Mouse (Mus musculus): ENCODE results near the gene Naa25. TPM values are rescaled to one million over a fixed set of nuclear protein-coding genes. Genes with fewer than 3 reads are reported as not detected.

Naa25 gene
- polyA plus RNA-seq, 1 experiment from 2014 or later: 53.4 TPM

DNA sequence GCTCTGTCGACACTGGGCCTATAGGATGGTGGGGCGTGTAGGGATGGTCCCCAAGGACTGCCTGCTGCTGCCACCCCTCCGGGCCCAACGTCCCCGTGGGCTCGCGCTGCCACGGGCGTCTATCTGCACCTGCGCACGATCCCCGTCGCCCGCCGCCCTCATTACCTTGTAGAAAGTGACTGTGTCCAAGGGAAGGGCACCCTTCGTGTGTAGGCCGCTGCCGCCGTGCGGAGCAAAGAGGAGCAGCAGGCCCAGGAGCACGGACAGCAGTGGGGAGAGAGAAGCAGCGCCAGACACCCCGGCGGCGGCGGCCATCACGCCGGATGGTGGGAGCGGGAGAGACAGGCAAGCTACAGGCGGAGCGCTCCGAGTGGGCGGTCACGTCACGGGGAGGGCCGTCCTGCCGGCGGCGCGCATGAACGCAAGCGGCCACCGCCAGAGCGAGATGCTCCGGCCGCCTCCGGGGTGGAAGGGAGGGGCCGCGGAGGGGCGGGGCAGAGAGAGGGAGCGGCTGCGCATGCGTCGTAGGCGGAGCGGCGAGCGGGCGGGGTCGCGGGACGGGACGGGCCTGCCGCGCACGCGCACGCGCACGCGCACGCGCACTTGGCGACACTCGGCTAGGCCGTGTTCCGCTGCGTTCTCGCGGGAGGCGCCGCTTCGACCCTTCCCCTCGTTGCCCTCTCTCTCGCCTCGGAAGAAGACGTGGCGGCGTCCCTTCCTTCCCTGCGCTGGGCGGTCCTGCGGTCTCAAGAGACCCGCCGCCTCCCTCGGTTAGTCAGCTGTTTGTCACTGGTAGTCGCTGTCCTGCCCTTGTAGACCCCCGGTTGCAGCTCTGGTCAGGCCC, 54.5 kb downstream of the Naa25 start, which contains the start of gene Erp29:
Gene Erp29 (minus strand): TSS at position 481 of the 844 bp plus-strand sequence.
- H3K36me3 ChIP-seq (ENCODE audit: control insufficient read depth, insufficient read depth, low read length): peaks cover 3% of the 10 kb centered on the region; the same call in 1 of the 2 replicates
- H3K9me3 ChIP-seq (ENCODE audit: control insufficient read depth, low read length): no peaks in the 10 kb centered on the region
- WGBS: under 1% methylated on average over 94 of the region's 97 CpGs
- peak within 1 kb of the TSS; percentile 62 for H3K4me3 ChIP-seq (ENCODE audit: low read depth, low read length)
- peak within 1 kb of the TSS; percentile 88 for H3K9ac ChIP-seq (ENCODE audit: low read length)
- DNase-seq (ENCODE audit: low spot score): peak; percentile 99
- H3K27me3 ChIP-seq (ENCODE audit: control insufficient read depth, insufficient read depth, low read length): no peaks in the 10 kb centered on the region
- peak; percentile 90 for ATAC-seq (replicated peaks; ENCODE audit: low FRiP score)
- peak within 1 kb of the TSS; percentile 87 for H3K4me2 ChIP-seq (ENCODE audit: low read depth, low read length, severe bottlenecking)
- peaks cover 4% of the 10 kb centered on the region; the same call in 1 of the 2 replicates for H3K4me1 ChIP-seq (replicated peaks; ENCODE audit: control insufficient read depth, insufficient read depth, low read length)
- H3K27ac ChIP-seq (ENCODE audit: low read depth, low read length): peak within 1 kb of the TSS; percentile 84

DNA sequence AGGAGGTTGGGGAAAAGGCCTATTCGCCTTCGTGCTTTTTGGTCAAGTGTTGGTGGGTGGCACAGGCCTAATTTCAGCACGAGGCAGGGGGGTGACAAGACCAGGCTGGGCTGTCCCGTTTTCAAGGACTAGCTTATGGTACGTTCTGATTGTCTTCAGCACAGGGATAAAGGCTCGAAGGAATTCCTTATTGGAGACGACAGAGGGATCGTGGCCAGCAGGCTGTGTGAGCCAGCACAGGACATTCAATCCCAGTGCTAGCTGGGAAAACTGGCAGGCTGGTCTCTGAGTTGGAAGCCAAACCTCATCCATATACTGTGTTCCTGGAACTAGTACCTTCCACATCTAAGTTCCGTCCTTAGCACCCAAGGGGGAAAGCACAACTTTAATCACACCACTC, 55.2 kb downstream of the Naa25 start:
- Histone ChIP-seq H3K36me3 (ENCODE audit: control insufficient read depth, insufficient read depth, low read length) (peaks cover 3% of the 10 kb centered on the region; the same call in 1 of the 2 replicates), H3K9me3 (ENCODE audit: control insufficient read depth, low read length) (no peaks in the 10 kb centered on the region)
- 7% methylated on average over 9 of the region's 9 CpGs for WGBS

DNA sequence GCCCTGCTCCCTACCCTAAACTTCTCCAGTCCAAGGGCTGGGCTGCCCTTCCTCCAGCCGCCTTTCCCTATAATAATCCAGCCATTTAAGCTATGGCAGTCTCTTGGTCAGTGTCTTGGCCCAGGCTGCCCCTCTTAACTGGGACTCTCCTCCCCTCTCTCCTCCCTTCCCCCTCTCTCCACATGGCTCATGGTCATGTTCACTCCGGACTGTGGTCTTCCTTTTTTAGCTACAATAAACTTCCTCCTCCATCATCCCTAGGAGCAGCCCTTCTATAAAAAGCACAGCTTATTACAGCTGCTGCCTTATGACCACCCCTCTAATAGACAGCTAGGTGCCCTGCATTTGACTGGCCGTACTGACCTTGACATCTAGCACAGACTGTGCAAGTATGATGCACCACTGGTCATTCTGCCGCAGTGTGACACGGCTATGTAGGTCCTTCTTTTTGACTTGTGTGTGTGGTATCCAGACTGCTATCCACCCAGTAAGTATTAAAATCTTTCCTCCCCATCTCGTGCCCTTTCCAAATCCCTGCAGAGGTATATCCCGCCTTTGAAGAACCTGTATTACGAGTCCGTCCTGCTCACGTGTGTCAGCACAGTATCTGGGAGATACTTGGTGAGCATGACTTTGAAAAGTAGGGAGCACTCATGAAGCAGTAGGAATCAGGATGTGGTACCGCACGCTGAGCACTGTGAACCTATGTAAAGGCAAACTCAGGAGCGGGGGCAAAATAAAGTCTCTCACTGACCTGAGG, 56.2 kb downstream of the Naa25 start:
- Histone ChIP-seq H3K9me3 (ENCODE audit: control insufficient read depth, low read length) (no peaks in the 10 kb centered on the region), H3K4me3 (ENCODE audit: low read depth, low read length) (no peak overlapping the region), H3K27ac (ENCODE audit: low read depth, low read length) (no peak overlapping the region), H3K36me3 (ENCODE audit: control insufficient read depth, insufficient read depth, low read length) (no peaks in the 10 kb centered on the region), H3K4me2 (ENCODE audit: low read depth, low read length, severe bottlenecking) (no peak overlapping the region), H3K27me3 (ENCODE audit: control insufficient read depth, insufficient read depth, low read length) (no peaks in the 10 kb centered on the region), H3K4me1 (replicated peaks; ENCODE audit: control insufficient read depth, insufficient read depth, low read length) (peaks cover 4% of the 10 kb centered on the region; the same call in 1 of the 2 replicates), H3K9ac (ENCODE audit: low read length) (no peak overlapping the region; the same call in 1 of the 2 replicates)
- no peak for ATAC-seq (replicated peaks; ENCODE audit: low FRiP score)
- no peak for DNase-seq (ENCODE audit: low spot score)
- WGBS: 93% methylated on average over 13 of the region's 13 CpGs

More for the DNA sequence above, 55.2 kb downstream of the Naa25 start:
- H3K9ac ChIP-seq (ENCODE audit: low read length): peak overlapping the region; percentile 88
- H3K4me1 ChIP-seq (replicated peaks; ENCODE audit: control insufficient read depth, insufficient read depth, low read length): peaks cover 4% of the 10 kb centered on the region; the same call in 1 of the 2 replicates
- H3K27me3 ChIP-seq (ENCODE audit: control insufficient read depth, insufficient read depth, low read length): no peaks in the 10 kb centered on the region
- DNase-seq (ENCODE audit: low spot score): no peak
- peak overlapping the region; percentile 87 for H3K4me2 ChIP-seq (ENCODE audit: low read depth, low read length, severe bottlenecking)
- ATAC-seq (replicated peaks; ENCODE audit: low FRiP score): no peak
- peak overlapping the region; percentile 84 for H3K27ac ChIP-seq (ENCODE audit: low read depth, low read length)
- peak overlapping the region; percentile 62 for H3K4me3 ChIP-seq (ENCODE audit: low read depth, low read length)

DNA sequence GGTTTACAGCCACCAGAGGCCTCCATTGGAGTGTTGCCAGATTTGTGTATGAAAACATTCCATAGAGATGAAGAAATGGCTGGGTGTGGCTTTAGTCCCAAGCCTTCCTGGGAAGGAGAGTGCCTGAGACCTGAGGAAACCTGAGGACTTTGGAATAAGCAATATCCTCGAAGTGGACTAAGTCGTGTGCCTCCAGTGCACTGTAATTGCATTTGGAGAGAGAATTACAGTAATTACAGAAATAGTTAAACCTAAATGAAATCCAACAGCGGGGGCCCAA, 56.7 kb downstream of the Naa25 start:
- no peak overlapping the region; the same call in 1 of the 2 replicates for H3K9ac ChIP-seq (ENCODE audit: low read length)
- WGBS: 92% methylated on average over 3 of the region's 3 CpGs
- H3K9me3 ChIP-seq (ENCODE audit: control insufficient read depth, low read length): no peaks in the 10 kb centered on the region
- no peak overlapping the region for H3K4me3 ChIP-seq (ENCODE audit: low read depth, low read length)
- no peak for ATAC-seq (replicated peaks; ENCODE audit: low FRiP score)
- no peak overlapping the region for H3K4me2 ChIP-seq (ENCODE audit: low read depth, low read length, severe bottlenecking)
- H3K36me3 ChIP-seq (ENCODE audit: control insufficient read depth, insufficient read depth, low read length): no peaks in the 10 kb centered on the region
- H3K4me1 ChIP-seq (replicated peaks; ENCODE audit: control insufficient read depth, insufficient read depth, low read length): peaks cover 4% of the 10 kb centered on the region; the same call in 1 of the 2 replicates
- H3K27me3 ChIP-seq (ENCODE audit: control insufficient read depth, insufficient read depth, low read length): no peaks in the 10 kb centered on the region
- DNase-seq (ENCODE audit: low spot score): no peak
- no peak overlapping the region for H3K27ac ChIP-seq (ENCODE audit: low read depth, low read length)

DNA sequence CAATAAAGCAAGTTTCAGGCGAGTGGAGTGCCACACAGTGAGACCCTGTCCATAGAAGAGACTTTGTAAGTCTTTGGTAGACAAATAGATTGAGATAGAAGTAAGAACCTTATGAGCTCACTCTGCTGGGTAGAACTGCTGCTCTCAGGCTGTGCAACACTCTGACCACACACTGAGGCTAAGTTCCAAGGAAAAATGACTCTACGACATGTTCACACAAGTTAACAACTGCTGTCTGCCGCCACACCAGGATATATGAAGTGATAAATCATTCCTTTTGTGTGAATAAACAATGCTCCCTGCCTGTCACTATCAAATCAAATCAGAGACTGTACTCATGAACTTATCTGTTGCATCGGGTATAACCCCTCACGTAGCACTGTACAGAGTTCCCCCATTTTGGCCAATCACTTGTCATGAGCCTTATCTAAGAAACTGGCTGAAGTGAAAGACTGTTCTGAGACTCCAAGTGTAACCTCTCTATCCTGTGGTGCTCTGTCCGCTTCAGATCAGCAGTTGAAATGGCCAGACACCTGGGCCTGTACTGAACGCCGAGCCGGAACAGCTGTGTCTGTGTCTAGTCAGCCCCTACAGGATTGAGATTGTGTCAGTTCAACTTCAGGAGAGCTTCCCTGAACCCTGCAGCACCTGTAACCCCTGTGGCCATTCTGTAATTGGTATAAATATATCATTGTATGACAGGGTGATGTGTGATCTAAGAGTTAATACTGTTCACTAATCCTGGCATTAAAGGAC, 58.0 kb downstream of the Naa25 start:
- Histone ChIP-seq H3K4me2 (ENCODE audit: low read depth, low read length, severe bottlenecking) (no peak overlapping the region), H3K9ac (ENCODE audit: low read length) (no peak overlapping the region), H3K27me3 (ENCODE audit: control insufficient read depth, insufficient read depth, low read length) (no peaks in the 10 kb centered on the region), H3K36me3 (ENCODE audit: control insufficient read depth, insufficient read depth, low read length) (no peaks in the 10 kb centered on the region), H3K9me3 (ENCODE audit: control insufficient read depth, low read length) (no peaks in the 10 kb centered on the region), H3K4me3 (ENCODE audit: low read depth, low read length) (no peak overlapping the region), H3K4me1 (replicated peaks; ENCODE audit: control insufficient read depth, insufficient read depth, low read length) (peaks cover 4% of the 10 kb centered on the region; the same call in 1 of the 2 replicates), H3K27ac (ENCODE audit: low read depth, low read length) (no peak overlapping the region)
- DNase-seq (ENCODE audit: low spot score): no peak
- 86% methylated on average over 9 of the region's 9 CpGs for WGBS
- ATAC-seq (replicated peaks; ENCODE audit: low FRiP score): no peak

DNA sequence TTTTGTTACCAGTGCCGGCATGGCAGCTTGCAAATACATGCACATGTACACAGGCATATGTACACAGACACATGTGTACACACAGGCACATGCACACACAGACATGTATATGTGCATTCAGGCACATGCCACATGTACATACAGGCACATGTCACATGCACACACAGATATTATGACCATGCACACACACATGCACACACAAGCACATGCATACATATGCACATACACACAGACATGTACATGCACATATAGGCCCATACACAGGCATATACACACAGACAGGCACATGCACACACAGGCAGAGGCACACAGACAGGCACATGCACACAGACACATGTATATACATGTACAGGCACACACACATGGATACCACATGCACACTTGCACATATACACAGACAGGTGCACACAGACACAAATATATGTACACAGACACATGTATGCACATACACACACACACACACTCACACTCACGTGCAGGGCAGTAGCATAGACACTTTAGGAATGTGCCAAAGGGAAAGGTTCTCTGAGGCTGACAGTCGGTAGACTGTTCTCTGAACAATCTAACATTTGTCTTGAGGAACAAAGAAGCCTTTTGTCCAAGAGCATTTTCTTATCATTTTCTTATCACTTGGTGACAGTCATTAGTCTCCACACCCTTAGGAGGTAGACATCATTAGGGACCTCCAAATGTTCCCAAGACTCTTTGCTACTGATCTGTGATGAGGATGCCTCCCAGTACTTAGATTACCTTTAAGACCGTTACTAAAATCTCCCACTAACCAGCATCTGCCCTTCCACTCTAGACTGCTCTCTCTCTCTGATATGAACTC, 63.8 kb downstream of the Naa25 start:
- ATAC-seq (replicated peaks; ENCODE audit: low FRiP score): no peak
- Histone ChIP-seq H3K4me2 (ENCODE audit: low read depth, low read length, severe bottlenecking) (no peak overlapping the region), H3K4me3 (ENCODE audit: low read depth, low read length) (no peak overlapping the region), H3K36me3 (ENCODE audit: control insufficient read depth, insufficient read depth, low read length) (no peaks in the 10 kb centered on the region), H3K4me1 (replicated peaks; ENCODE audit: control insufficient read depth, insufficient read depth, low read length) (no peaks in the 10 kb centered on the region), H3K27ac (ENCODE audit: low read depth, low read length) (no peak overlapping the region), H3K9ac (ENCODE audit: low read length) (no peak overlapping the region), H3K9me3 (ENCODE audit: control insufficient read depth, low read length) (no peaks in the 10 kb centered on the region), H3K27me3 (ENCODE audit: control insufficient read depth, insufficient read depth, low read length) (no peaks in the 10 kb centered on the region)
- no peak for DNase-seq (ENCODE audit: low spot score)
- 75% methylated on average over 4 of the region's 4 CpGs for WGBS

- H3K36me3 ChIP-seq (ENCODE audit: control insufficient read depth, insufficient read depth, low read length): no peaks in the 10 kb centered on the region
- no peak overlapping the region for H3K4me2 ChIP-seq (ENCODE audit: low read depth, low read length, severe bottlenecking)
- H3K4me1 ChIP-seq (replicated peaks; ENCODE audit: control insufficient read depth, insufficient read depth, low read length): no peaks in the 10 kb centered on the region
- 40% methylated on average over 1 of the region's 1 CpGs for WGBS
- H3K9ac ChIP-seq (ENCODE audit: low read length): no peak overlapping the region
- H3K4me3 ChIP-seq (ENCODE audit: low read depth, low read length): no peak overlapping the region
- H3K27me3 ChIP-seq (ENCODE audit: control insufficient read depth, insufficient read depth, low read length): no peaks in the 10 kb centered on the region
- H3K9me3 ChIP-seq (ENCODE audit: control insufficient read depth, low read length): no peaks in the 10 kb centered on the region
- H3K27ac ChIP-seq (ENCODE audit: low read depth, low read length): no peak overlapping the region
- no peak for DNase-seq (ENCODE audit: low spot score)
- no peak for ATAC-seq (replicated peaks; ENCODE audit: low FRiP score)
Observed at GRCm38 (mm10) chr5:121462171-121462502, 64.4 kb downstream of the Naa25 start.

GRCm38 (mm10) chr5:121462967-121463366, 65.2 kb downstream of the Naa25 start:
- Histone ChIP-seq H3K4me2 (ENCODE audit: low read depth, low read length, severe bottlenecking) (no peak overlapping the region), H3K9me3 (ENCODE audit: control insufficient read depth, low read length) (no peaks in the 10 kb centered on the region), H3K9ac (ENCODE audit: low read length) (no peak overlapping the region), H3K27me3 (ENCODE audit: control insufficient read depth, insufficient read depth, low read length) (no peaks in the 10 kb centered on the region), H3K27ac (ENCODE audit: low read depth, low read length) (no peak overlapping the region), H3K36me3 (ENCODE audit: control insufficient read depth, insufficient read depth, low read length) (no peaks in the 10 kb centered on the region), H3K4me3 (ENCODE audit: low read depth, low read length) (no peak overlapping the region), H3K4me1 (replicated peaks; ENCODE audit: control insufficient read depth, insufficient read depth, low read length) (no peaks in the 10 kb centered on the region)
- ATAC-seq (replicated peaks; ENCODE audit: low FRiP score) (no peak), DNase-seq (ENCODE audit: low spot score) (no peak)
- WGBS: 78% methylated on average over 5 of the region's 5 CpGs

All from forebrain, embryonic 11.5 days (tissue).